Mouse (Mus musculus) CH12.LX (cell line): ENCODE results near the gene Atp2b4.

ENCODE experiments used
- BHLHE40 ChIP-seq: IDR thresholded peaks from 2 replicates; pipeline ENCODE4 v1.6.1; 2011; ENCODE audit warnings: mild to moderate bottlenecking, low read depth, low read length, improper control_type of control experiment
- CTCF ChIP-seq, 2 experiments: IDR thresholded peaks in 1 of 2; conservative IDR thresholded peaks in 1 of 2; 2 replicates each; pipeline ENCODE4 v1.5.1; 2011 to 2012; ENCODE audit warnings: low read depth in 2 of 2, low read length in 2 of 2, improper control_type of control experiment in 1 of 2, inconsistent platforms in 1 of 2, mild to moderate bottlenecking in 1 of 2, moderate library complexity in 1 of 2
- E2F4 ChIP-seq: IDR thresholded peaks from 2 replicates; pipeline ENCODE4 v1.6.1; 2011; ENCODE audit warnings: low read depth, low read length, improper control_type of control experiment; ENCODE audit not compliant: insufficient replicate concordance
- EP300 ChIP-seq: IDR thresholded peaks from 2 replicates; pipeline ENCODE4 v1.6.1; 2011; ENCODE audit warnings: low read length, improper control_type of control experiment
- MEF2A ChIP-seq: IDR thresholded peaks from 2 replicates; pipeline ENCODE4 v1.6.1; 2014; ENCODE audit warnings: low read depth, mild to moderate bottlenecking, inconsistent platforms, low read length, improper control_type of control experiment, borderline replicate concordance
- POLR2AphosphoS2 ChIP-seq: IDR thresholded peaks from 2 replicates; pipeline ENCODE4 v1.6.1; 2011; ENCODE audit warnings: low read depth, low read length, improper control_type of control experiment
- USF1 ChIP-seq: IDR thresholded peaks from 2 replicates; pipeline ENCODE4 v1.6.1; 2014; ENCODE audit warnings: low read depth, mild to moderate bottlenecking, inconsistent platforms, low read length, improper control_type of control experiment

- TF ChIP-seq CTCF (conservative IDR thresholded peaks at IDR 0.05 in 1 of 2, IDR thresholded peaks at IDR 0.05 in 1 of 2; ENCODE audit: low read depth in 2 of 2, low read length in 2 of 2) (no peak), EP300 (no peak), MEF2A (no peak), E2F4 (no peak), POLR2AphosphoS2 (no peak), BHLHE40 (no peak), USF1 (no peak)
These were observed 56.2 kb downstream of the Atp2b4 start for GRCm38 (mm10) chr1:133744609-133745008.
